Mouse (Mus musculus) limb, embryonic 12.5 days (tissue): ENCODE data around the gene Rap1b. TPM values are rescaled to one million over a fixed set of nuclear protein-coding genes. Genes with fewer than 3 reads are reported as not detected.
"Not testable (repeated sequence)": the region's sequence is repeated elsewhere in the genome, so short reads cannot be mapped to it uniquely, and the experiment has no call there.

Experiments used
- ATAC-seq: fragments of 200-750 bp; cut with Nextera tagmentation; 2 replicates; pipeline ENCODE4 v1.8.0; 2017; ENCODE audit warnings: low read depth, moderate TSS enrichment; ENCODE audit not compliant: insufficient number of reproducible peaks, insufficient read depth, low FRiP score, low TSS enrichment
- H3K27ac ChIP-seq: fragments of 300-500 bp; sonication (generic); 2 replicates; pipeline ENCODE4 v1.5.1; 2016; ENCODE audit warnings: mild to moderate bottlenecking, moderate library complexity
- H3K27me3 ChIP-seq: fragments of 300-500 bp; sonication (generic); 2 replicates; pipeline ENCODE4 v1.6.1; 2016; ENCODE audit warnings: mild to moderate bottlenecking, moderate library complexity
- H3K36me3 ChIP-seq: fragments of 300-500 bp; sonication (generic); 2 replicates; pipeline ENCODE4 v1.6.1; 2016; ENCODE audit warnings: mild to moderate bottlenecking, moderate library complexity
- H3K4me1 ChIP-seq: fragments of 300-500 bp; sonication (generic); replicated peaks from 2 replicates; pipeline ENCODE4 v1.6.1; 2016
- H3K4me2 ChIP-seq: fragments of 300-500 bp; sonication (generic); 2 replicates; pipeline ENCODE4 v1.6.1; 2016; ENCODE audit warnings: mild to moderate bottlenecking, moderate library complexity
- H3K4me3 ChIP-seq: fragments of 300-500 bp; sonication (generic); replicated peaks from 2 replicates; pipeline ENCODE4 v1.5.1; 2016; ENCODE audit warnings: mild to moderate bottlenecking
- H3K9ac ChIP-seq: fragments of 300-500 bp; sonication (generic); replicated peaks from 2 replicates; pipeline ENCODE4 v1.6.1; 2016; ENCODE audit warnings: mild to moderate bottlenecking, moderate library complexity
- H3K9me3 ChIP-seq: fragments of 300-500 bp; sonication (generic); 2 replicates; pipeline ENCODE4 v1.6.1; 2016; ENCODE audit warnings: mild to moderate bottlenecking, moderate library complexity
- WGBS: fragments of 180-500 bp; shearing (Covaris S2); methylation state at CpG from one replicate; pipeline ENCODE4 v1.1.7; 2016; 5-methylcytosine and 5-hydroxymethylcytosine counted together
- polyA plus RNA-seq: library from polyadenylated mRNA; unstranded; fragments of >200 nt; fragmentation: Nextera tagmentation; extraction: Ambion mirVana; gene quantifications from 2 replicates; pipeline ENCODE4 v1.2.1, GENCODE M21; 2016

The Rap1b gene
- 146 and 154 TPM in 2 replicates for polyA plus RNA-seq

DNA sequence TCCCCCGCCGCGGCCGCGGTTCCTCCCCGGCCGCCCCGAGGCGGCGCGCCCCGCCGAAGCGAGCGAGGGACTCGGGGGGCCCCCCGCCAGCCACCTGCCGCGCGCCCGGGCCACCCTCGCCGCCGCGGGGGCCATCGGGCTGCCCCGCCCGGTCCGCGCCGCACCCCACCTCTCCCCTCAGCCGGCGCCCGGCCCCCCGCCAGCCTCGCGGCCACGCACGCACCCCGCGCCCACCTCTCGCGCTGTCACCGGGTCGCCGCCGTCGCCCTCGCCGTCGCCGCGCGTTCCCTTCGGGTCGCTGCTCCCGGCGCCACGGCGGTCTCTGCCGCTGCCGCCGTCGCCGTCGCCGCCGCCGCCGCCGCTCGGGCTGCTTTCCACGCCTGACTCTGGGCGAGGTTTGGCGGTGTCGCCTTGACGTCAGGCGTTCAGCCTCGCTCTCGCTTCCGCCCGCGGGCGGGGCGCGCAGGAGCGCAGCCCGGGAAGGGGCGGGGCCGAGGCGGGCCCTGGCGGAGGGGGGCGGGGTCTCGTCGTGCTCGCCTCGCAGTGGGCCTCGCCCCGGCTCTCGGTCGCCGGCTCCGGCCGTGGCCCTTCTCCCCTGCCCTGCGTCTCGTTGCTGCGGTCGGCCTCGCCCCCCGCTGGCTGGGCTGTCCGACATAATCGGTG, at the start of gene Rap1b:
Gene Rap1b, minus strand, starts transcription at position 439 of the 663 bp plus-strand sequence.
- peaks cover 23% of the 10 kb centered on the region for H3K4me1 ChIP-seq
- WGBS: under 1% methylated on average over 111 of the region's 112 CpGs
- peak within 1 kb of the TSS; percentile 91 for H3K9ac ChIP-seq
- peak within 1 kb of the TSS; percentile 65 for H3K4me2 ChIP-seq
- peak within 1 kb of the TSS; percentile 99 for H3K27ac ChIP-seq
- ATAC-seq: peak; percentile 96
- H3K27me3 ChIP-seq: no peaks in the 10 kb centered on the region
- H3K36me3 ChIP-seq: no peaks in the 10 kb centered on the region
- peak within 1 kb of the TSS; percentile 90 for H3K4me3 ChIP-seq
- no peaks in the 10 kb centered on the region for H3K9me3 ChIP-seq

DNA sequence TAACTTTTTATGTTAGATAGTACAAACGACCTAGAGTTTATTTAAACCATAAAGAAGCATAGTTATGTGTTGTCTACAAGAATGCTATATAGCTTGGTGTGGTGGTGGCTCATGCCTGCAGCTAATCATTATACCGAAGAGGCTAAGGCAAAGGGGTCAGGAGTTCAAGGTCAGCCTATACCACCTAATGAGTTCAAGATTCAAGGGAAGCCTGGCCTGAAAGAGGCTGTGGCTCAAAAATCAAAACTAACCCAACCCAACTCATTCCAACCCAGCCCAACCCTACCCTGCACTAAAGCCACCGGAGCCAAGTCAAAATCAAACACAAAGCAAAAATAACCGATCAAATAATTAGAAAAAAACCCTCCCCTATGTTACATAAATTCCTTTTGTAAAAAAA, 49.4 kb upstream of the Rap1b start:
- 58% methylated on average over 4 of the region's 4 CpGs for WGBS
- H3K4me1 ChIP-seq: peaks cover 11% of the 10 kb centered on the region; the same call in 1 of the 2 replicates
- H3K27me3 ChIP-seq: no peaks in the 10 kb centered on the region
- H3K27ac ChIP-seq: no peak overlapping the region
- no peak overlapping the region for H3K4me3 ChIP-seq
- H3K36me3 ChIP-seq: no peaks in the 10 kb centered on the region
- no peak for ATAC-seq
- no peak overlapping the region for H3K9ac ChIP-seq
- no peak overlapping the region for H3K4me2 ChIP-seq
- H3K9me3 ChIP-seq: no peaks in the 10 kb centered on the region

- Histone ChIP-seq H3K36me3 (no peaks in the 10 kb centered on the region), H3K4me2 (no peak overlapping the region), H3K4me1 (peaks cover 11% of the 10 kb centered on the region; the same call in 1 of the 2 replicates), H3K27me3 (no peaks in the 10 kb centered on the region), H3K9ac (no peak overlapping the region), H3K4me3 (no peak overlapping the region), H3K9me3 (no peaks in the 10 kb centered on the region), H3K27ac (no peak overlapping the region)
- no peak for ATAC-seq
- 87% methylated on average over 17 of the region's 17 CpGs for WGBS
Measured at GRCm38 (mm10) chr10:117894114-117895035, 48.5 kb upstream of the Rap1b start.

DNA sequence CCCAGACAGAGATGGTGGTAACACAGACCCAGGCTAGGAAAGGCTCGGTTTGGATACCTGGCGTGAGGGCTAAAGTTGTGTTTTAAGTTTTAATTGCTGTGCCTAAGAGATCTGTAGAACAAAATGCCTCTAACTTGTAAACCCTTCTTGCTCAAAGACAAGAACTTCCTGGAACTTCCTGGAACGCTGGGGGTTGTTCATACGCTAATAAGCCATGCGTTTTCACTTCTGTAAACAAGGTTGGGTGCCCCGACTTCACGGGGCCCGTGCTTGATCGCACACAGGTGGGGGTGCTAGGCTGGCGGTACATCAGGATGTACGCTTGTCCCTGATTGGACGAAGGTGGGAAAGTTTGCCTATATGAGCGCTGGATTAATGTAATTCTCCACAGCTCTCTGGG, 47.3 kb upstream of the Rap1b start:
- not testable (repeated sequence) for H3K4me3 ChIP-seq, H3K9ac ChIP-seq, H3K27ac ChIP-seq, H3K36me3 ChIP-seq, H3K4me2 ChIP-seq, H3K27me3 ChIP-seq, ATAC-seq, H3K9me3 ChIP-seq
- H3K4me1 ChIP-seq: peaks cover 16% of the 10 kb centered on the region; the same call in 1 of the 2 replicates
- whole genome bisulfite sequencing: 52% methylated on average over 12 of the region's 13 CpGs

DNA sequence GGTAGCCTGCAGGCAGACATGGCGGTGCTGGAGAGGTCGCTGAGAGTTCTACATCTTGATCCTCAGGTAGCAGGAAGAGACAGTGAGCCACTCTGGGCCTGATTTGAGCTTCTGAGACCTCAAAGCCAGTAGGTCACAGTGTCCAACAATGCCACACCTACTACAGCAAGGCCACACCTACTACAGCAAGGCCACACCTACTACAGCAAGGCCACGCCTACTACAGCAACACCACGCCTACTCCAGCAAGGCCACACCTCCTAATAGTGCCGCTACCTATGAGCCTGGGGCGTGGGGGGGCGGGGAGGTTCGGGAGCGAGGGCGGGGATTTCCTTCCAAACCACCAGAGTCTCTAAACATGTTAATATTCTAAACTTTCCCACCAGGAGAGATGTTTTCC, 45.5 kb upstream of the Rap1b start:
- ATAC-seq: no peak
- H3K27me3 ChIP-seq: no peaks in the 10 kb centered on the region
- H3K4me3 ChIP-seq: no peak overlapping the region
- H3K4me1 ChIP-seq: peaks cover 8% of the 10 kb centered on the region; the same call in 1 of the 2 replicates
- no peaks in the 10 kb centered on the region for H3K36me3 ChIP-seq
- no peaks in the 10 kb centered on the region for H3K9me3 ChIP-seq
- H3K27ac ChIP-seq: no peak overlapping the region
- 81% methylated on average over 10 of the region's 10 CpGs for whole genome bisulfite sequencing
- no peak overlapping the region for H3K9ac ChIP-seq
- H3K4me2 ChIP-seq: no peak overlapping the region

GRCm38 (mm10) chr10:117888822-117889221, 43.0 kb upstream of the Rap1b start:
- 61% methylated on average over 15 of the region's 15 CpGs for WGBS
- no peaks in the 10 kb centered on the region for H3K36me3 ChIP-seq
- H3K4me3 ChIP-seq: no peak overlapping the region
- H3K4me1 ChIP-seq: 0 out of 2 replicates have a peak, but pooled peaks cover 5% of the 10 kb centered on the region
- H3K9ac ChIP-seq: no peak overlapping the region
- H3K27ac ChIP-seq: no peak overlapping the region
- ATAC-seq: no peak
- H3K27me3 ChIP-seq: no peaks in the 10 kb centered on the region
- 0 out of 2 replicates have a peak overlapping the region, but pooled peaks have one; percentile 19 for H3K4me2 ChIP-seq
- H3K9me3 ChIP-seq: no peaks in the 10 kb centered on the region

GRCm38 (mm10) chr10:117885358-117885757, 39.5 kb upstream of the Rap1b start:
- H3K9ac ChIP-seq: no peak overlapping the region
- no peak overlapping the region for H3K4me2 ChIP-seq
- H3K4me1 ChIP-seq: 0 out of 2 replicates have a peak, but pooled peaks cover 5% of the 10 kb centered on the region
- no peaks in the 10 kb centered on the region for H3K36me3 ChIP-seq
- ATAC-seq: no peak
- no peak overlapping the region for H3K27ac ChIP-seq
- H3K4me3 ChIP-seq: no peak overlapping the region
- 70% methylated on average over 4 of the region's 4 CpGs for WGBS
- no peaks in the 10 kb centered on the region for H3K9me3 ChIP-seq
- H3K27me3 ChIP-seq: no peaks in the 10 kb centered on the region

- no peak overlapping the region for H3K4me3 ChIP-seq
- ATAC-seq: no peak
- H3K9ac ChIP-seq: no peak overlapping the region
- H3K36me3 ChIP-seq: no peaks in the 10 kb centered on the region
- no peak overlapping the region for H3K4me2 ChIP-seq
- H3K4me1 ChIP-seq: 0 out of 2 replicates have a peak, but pooled peaks cover 5% of the 10 kb centered on the region
- 83% methylated on average over 5 of the region's 5 CpGs for WGBS
- H3K27me3 ChIP-seq: no peaks in the 10 kb centered on the region
- H3K27ac ChIP-seq: no peak overlapping the region
- no peaks in the 10 kb centered on the region for H3K9me3 ChIP-seq
Measured at GRCm38 (mm10) chr10:117884760-117885159, 38.9 kb upstream of the Rap1b start.

- H3K4me1 ChIP-seq: no peaks in the 10 kb centered on the region
- H3K36me3 ChIP-seq: no peaks in the 10 kb centered on the region
- no peak overlapping the region for H3K27ac ChIP-seq
- ATAC-seq: no peak
- H3K9me3 ChIP-seq: no peaks in the 10 kb centered on the region
- no peak overlapping the region for H3K9ac ChIP-seq
- H3K4me3 ChIP-seq: no peak overlapping the region
- 86% methylated on average over 8 of the region's 8 CpGs for WGBS
- H3K4me2 ChIP-seq: no peak overlapping the region
- H3K27me3 ChIP-seq: no peaks in the 10 kb centered on the region
Measured at GRCm38 (mm10) chr10:117883438-117883837, 37.6 kb upstream of the Rap1b start.

DNA sequence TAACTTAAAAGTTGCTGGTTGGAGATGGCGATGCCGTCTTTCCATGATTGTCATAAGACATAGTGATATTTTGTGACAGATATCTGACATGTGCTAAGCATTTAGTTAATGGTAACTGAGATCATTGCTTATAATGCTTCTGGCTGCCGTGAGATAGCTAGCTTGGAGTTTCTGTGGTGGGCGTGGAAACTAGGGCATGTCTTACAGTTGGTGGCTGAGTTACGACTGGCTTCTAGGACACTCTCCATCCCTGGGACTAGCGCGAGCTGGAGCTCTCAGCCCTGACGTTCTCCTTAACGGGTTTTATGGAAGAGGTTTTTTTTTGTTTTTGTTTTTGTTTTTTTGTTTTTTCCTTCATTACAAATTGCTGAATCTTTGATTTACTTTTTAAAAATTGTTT, 32.8 kb upstream of the Rap1b start:
- H3K9ac ChIP-seq: no peak overlapping the region
- H3K27ac ChIP-seq: no peak overlapping the region
- no peak for ATAC-seq
- H3K4me1 ChIP-seq: 0 out of 2 replicates have a peak, but pooled peaks cover 5% of the 10 kb centered on the region
- no peak overlapping the region for H3K4me2 ChIP-seq
- H3K9me3 ChIP-seq: no peaks in the 10 kb centered on the region
- WGBS: 83% methylated on average over 9 of the region's 9 CpGs
- no peaks in the 10 kb centered on the region for H3K36me3 ChIP-seq
- H3K4me3 ChIP-seq: no peak overlapping the region
- no peaks in the 10 kb centered on the region for H3K27me3 ChIP-seq

- H3K9ac ChIP-seq: no peak overlapping the region
- H3K36me3 ChIP-seq: no peaks in the 10 kb centered on the region
- no peaks in the 10 kb centered on the region for H3K9me3 ChIP-seq
- no peak overlapping the region for H3K27ac ChIP-seq
- H3K4me1 ChIP-seq: 0 out of 2 replicates have a peak, but pooled peaks cover 7% of the 10 kb centered on the region
- H3K27me3 ChIP-seq: no peaks in the 10 kb centered on the region
- no peak for ATAC-seq
- 82% methylated on average over 8 of the region's 8 CpGs for WGBS
- no peak overlapping the region for H3K4me2 ChIP-seq
- no peak overlapping the region for H3K4me3 ChIP-seq
Measured at GRCm38 (mm10) chr10:117876801-117877200, 31.0 kb upstream of the Rap1b start.
